Mouse (Mus musculus): ENCODE data around the gene Bmp3.

Bmp3 gene

GRCm38 (mm10) chr5:98902339-98902738 is 48.1 kb downstream of the Bmp3 start:
- DNase-seq (ENCODE audit: low read depth, low spot score): peak; percentile 40

- DNase-seq (ENCODE audit: low read depth, low spot score): peak; percentile 59
Measured at GRCm38 (mm10) chr5:98918716-98919115, 64.5 kb downstream of the Bmp3 start.

GRCm38 (mm10) chr5:98921608-98922007 is 67.4 kb downstream of the Bmp3 start:
- peak; percentile 59 for DNase-seq (ENCODE audit: low read depth, low spot score)

- no peak for DNase-seq (ENCODE audit: low read depth, low spot score)
Measured at GRCm38 (mm10) chr5:98922921-98923320, 68.7 kb downstream of the Bmp3 start.

Measured in R1 (cell line).